Mouse (Mus musculus): ENCODE measurements around the gene Dxo.

The Dxo gene

GRCm38 (mm10) chr17:34881166-34881565 is 44.3 kb downstream of the Dxo start:
- no peak for DNase-seq (ENCODE audit: inconsistent ontology term)

DNA sequence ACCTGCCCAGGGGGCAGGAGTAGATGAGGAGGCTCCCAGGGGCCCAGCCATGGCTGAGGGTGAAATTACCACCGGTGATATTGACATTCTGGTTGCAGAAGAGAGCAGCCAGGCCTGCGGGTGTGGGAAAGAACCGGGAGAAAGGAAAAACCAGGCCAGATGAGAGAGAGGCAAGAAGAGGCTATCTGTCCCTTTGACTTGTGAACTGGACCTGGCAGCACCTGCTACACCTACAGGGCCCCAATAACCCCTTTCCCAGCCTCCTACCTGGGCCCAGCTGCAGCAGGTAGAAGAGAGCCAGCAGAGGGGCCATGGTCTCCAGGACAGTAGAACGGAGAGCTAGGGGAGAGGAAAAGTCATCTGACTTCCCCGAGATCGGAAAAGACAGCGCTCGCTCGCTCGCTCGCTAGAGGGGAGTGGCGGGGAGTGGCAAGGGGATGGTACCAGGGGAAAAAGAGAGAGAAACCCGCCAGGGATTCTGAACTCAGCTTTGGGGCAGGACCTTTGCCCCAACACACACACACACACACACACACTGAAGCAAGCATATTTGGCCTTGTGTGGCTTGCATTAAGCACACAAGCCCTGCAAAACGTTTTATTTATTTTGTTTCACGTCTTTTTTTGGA is 45.0 kb downstream of the Dxo start, which contains the start of gene Gm20547:
Gene Gm20547 (minus strand): TSS at position 360 of the 628 bp plus-strand sequence.
- no peak for DNase-seq (ENCODE audit: inconsistent ontology term)

DNA sequence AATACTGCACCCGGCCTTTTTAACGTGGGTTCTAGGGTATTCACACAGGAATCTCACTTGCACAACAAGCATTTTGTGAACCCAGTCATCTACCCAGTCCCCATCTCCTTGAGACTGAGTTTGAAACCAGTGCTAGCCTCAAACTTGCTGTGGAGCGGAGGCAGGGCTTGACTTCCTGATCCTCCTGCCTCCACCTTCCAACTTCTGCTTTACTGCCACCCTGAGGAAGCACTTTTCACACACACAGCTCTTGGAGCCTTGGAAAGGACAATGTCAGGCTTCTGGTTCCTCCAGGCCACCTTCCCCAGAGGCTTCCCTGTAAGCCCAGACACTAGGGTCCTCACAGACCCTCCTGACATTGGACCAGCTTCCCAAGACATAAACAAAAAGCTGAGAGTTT is 46.5 kb downstream of the Dxo start:
- DNase-seq (ENCODE audit: inconsistent ontology term): no peak

GRCm38 (mm10) chr17:34884704-34885103 is 47.9 kb downstream of the Dxo start:
- no peak for DNase-seq (ENCODE audit: inconsistent ontology term)

DNA sequence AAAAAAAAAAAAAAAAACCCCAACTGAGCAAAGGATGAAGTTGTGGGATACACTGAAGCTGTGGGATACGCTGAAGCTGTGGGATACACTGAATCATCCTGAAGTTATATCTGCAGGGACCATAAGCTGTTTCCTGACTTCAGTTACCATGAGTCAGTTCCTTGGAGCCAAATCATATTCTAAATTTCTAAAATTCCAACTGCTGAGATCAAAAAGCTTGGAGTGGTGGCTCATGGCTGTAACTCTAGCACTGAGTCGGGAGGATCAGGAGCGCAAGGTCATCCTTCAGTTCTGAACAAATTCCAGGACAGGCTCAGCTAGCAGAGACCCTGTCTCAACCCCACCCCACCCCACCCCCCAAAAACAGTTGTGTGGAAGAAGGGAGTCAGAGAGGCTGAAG is 48.8 kb downstream of the Dxo start:
- DNase-seq (ENCODE audit: inconsistent ontology term): peak; percentile 60

DNA sequence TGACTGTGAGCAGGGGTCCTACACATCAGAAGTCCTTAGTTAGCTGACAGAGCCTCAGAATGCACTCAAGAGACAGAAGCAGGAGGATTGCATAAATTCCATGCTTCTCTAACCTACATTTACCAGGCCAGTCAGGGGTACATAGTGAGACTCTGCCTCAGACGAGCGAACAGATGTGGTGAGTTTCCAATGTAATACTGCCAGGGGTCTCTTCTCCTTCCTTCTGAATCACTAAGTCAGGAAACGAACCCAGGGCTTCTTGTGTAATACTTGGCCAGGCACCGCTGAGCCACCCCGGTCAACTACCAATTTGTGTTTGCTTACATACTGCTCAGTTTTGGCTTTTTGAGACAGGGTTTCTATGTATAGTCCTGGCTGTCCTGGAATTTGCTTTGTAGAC is 51.1 kb downstream of the Dxo start:
- no peak for DNase-seq (ENCODE audit: inconsistent ontology term)
